Mouse (Mus musculus) T-cell, adult 2 months (primary cell): ENCODE results near the gene Yeats4.

Source experiments
- DNase-seq: peaks from one replicate; pipeline ENCODE4 v3.0.0; 2022; ENCODE audit warnings: low spot score

Yeats4 gene

GRCm38 (mm10) chr10:117199701-117200100, 24.6 kb downstream of the Yeats4 start:
- DNase-seq = no peak

GRCm38 (mm10) chr10:117196696-117197095, 27.6 kb downstream of the Yeats4 start:
- DNase-seq = no peak

- DNase-seq = no peak
Observed at GRCm38 (mm10) chr10:117195748-117196147, 28.6 kb downstream of the Yeats4 start.

GRCm38 (mm10) chr10:117195005-117195404, 29.3 kb downstream of the Yeats4 start:
- DNase-seq = no peak

GRCm38 (mm10) chr10:117193364-117193763, 30.9 kb downstream of the Yeats4 start:
- DNase-seq = no peak

GRCm38 (mm10) chr10:117185399-117186089, 38.8 kb downstream of the Yeats4 start:
- DNase-seq = no peak

GRCm38 (mm10) chr10:117181098-117181497, 43.2 kb downstream of the Yeats4 start:
- DNase-seq = no peak

GRCm38 (mm10) chr10:117174645-117175044, 49.7 kb downstream of the Yeats4 start:
- no peak for DNase-seq

- no peak for DNase-seq
Observed at GRCm38 (mm10) chr10:117173566-117174438, 50.5 kb downstream of the Yeats4 start.

- DNase-seq = no peak
Observed at GRCm38 (mm10) chr10:117173111-117173510, 51.2 kb downstream of the Yeats4 start.

GRCm38 (mm10) chr10:117172069-117172468, 52.2 kb downstream of the Yeats4 start:
- no peak for DNase-seq

GRCm38 (mm10) chr10:117166785-117167425, 57.4 kb downstream of the Yeats4 start:
- no peak for DNase-seq
